ENCODE assay signal across 32 mouse cellular contexts in the genomic region with DNA sequence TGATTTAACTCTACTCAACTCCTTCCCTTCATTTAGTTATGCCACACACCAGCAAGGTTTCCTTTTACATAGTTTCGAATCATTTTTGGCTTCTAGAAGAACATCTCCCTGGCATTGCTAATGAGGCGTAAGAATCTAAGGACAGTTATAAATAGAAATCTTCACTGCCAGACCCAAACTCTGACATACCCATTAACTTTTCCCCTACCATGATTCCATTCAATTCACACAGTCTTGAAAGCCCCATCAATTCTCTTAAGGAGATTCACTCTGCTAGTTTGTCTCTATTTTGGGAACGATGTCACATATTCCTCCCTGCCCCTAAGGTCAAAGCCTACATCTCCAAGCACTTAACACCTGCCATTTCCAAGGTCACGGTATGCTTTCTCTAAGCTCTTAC. TPM values are rescaled to one million over a fixed set of nuclear protein-coding genes. Genes with fewer than 3 reads are reported as not detected.
DNase-seq lines count a peak whose midpoint lies in the region; ATAC-seq and TF ChIP-seq lines count a peak whose summit lies in the region.
"Had no signal": no experiment of that assay in that cellular context is flagged by ENCODE, and none has a peak within 500 bp of the region (broad histone marks: within the 10 kb centered on the region; RNA-seq: fewer than 3 reads in every experiment).

No protein-coding gene starts in this region.

- no peaks in the 10 kb centered on the region for H3K9me3 ChIP-seq in hindbrain, embryonic 11.5 days (ENCODE audit: control insufficient read depth, low read length)
- H3K9me3 ChIP-seq in hindbrain, embryonic 10.5 days: no peaks in the 10 kb centered on the region
- no peaks in the 10 kb centered on the region for H3K9me3 ChIP-seq in midbrain, postnatal 0 days (ENCODE audit: low read length)
- no peaks in the 10 kb centered on the region for H3K9me3 ChIP-seq in midbrain, embryonic 15.5 days
- no peaks in the 10 kb centered on the region for H3K9me3 ChIP-seq in hindbrain, postnatal 0 days (ENCODE audit: low read length)
- H3K9me3 ChIP-seq: forebrain, embryonic 12.5 days; forebrain, embryonic 15.5 days; heart, embryonic 10.5 days; heart, embryonic 13.5 days; intestine, embryonic 15.5 days had no signal

- no peak overlapping the region for H3K9ac ChIP-seq in hindbrain, embryonic 11.5 days (ENCODE audit: low read depth, low read length)
- no peak overlapping the region for H3K9ac ChIP-seq in midbrain, postnatal 0 days (replicated peaks; ENCODE audit: low read length, poor library complexity, severe bottlenecking)
- no peak overlapping the region for H3K9ac ChIP-seq in midbrain, embryonic 15.5 days
- H3K9ac ChIP-seq in hindbrain, postnatal 0 days (replicated peaks; ENCODE audit: low read length): no peak overlapping the region
- H3K9ac ChIP-seq: forebrain, embryonic 12.5 days; forebrain, embryonic 15.5 days; heart, embryonic 13.5 days; intestine, embryonic 15.5 days had no signal

- no peak overlapping the region for H3K4me3 ChIP-seq in hindbrain, embryonic 11.5 days (ENCODE audit: low read depth, low read length)
- no peak overlapping the region for H3K4me3 ChIP-seq in hindbrain, embryonic 10.5 days
- H3K4me3 ChIP-seq in midbrain, postnatal 0 days (ENCODE audit: low read depth, low read length): no peak overlapping the region
- H3K4me3 ChIP-seq in midbrain, embryonic 15.5 days: no peak overlapping the region
- no peak overlapping the region for H3K4me3 ChIP-seq in hindbrain, postnatal 0 days (ENCODE audit: low read length)
- H3K4me3 ChIP-seq: forebrain, embryonic 12.5 days; forebrain, embryonic 15.5 days; heart, adult 2 months; heart, embryonic 10.5 days; heart, embryonic 13.5 days; intestine, embryonic 15.5 days had no signal

- no peak overlapping the region for H3K4me2 ChIP-seq in hindbrain, embryonic 11.5 days (replicated peaks; ENCODE audit: low read depth, low read length)
- no peak overlapping the region for H3K4me2 ChIP-seq in midbrain, postnatal 0 days (ENCODE audit: low read depth, low read length, poor library complexity, severe bottlenecking)
- no peak overlapping the region for H3K4me2 ChIP-seq in midbrain, embryonic 15.5 days
- no peak overlapping the region for H3K4me2 ChIP-seq in hindbrain, postnatal 0 days (ENCODE audit: low read depth, low read length)
- H3K4me2 ChIP-seq: forebrain, embryonic 12.5 days; forebrain, embryonic 15.5 days; heart, embryonic 13.5 days; intestine, embryonic 15.5 days had no signal

- no peaks in the 10 kb centered on the region for H3K36me3 ChIP-seq in hindbrain, embryonic 11.5 days (ENCODE audit: control insufficient read depth, insufficient read depth, low read length)
- H3K36me3 ChIP-seq in hindbrain, embryonic 10.5 days: no peaks in the 10 kb centered on the region
- H3K36me3 ChIP-seq in midbrain, postnatal 0 days (ENCODE audit: insufficient read depth, low read length): no peaks in the 10 kb centered on the region
- no peaks in the 10 kb centered on the region for H3K36me3 ChIP-seq in midbrain, embryonic 15.5 days (replicated peaks)
- no peaks in the 10 kb centered on the region for H3K36me3 ChIP-seq in hindbrain, postnatal 0 days (ENCODE audit: insufficient read depth, low read length)
- H3K36me3 ChIP-seq: forebrain, embryonic 12.5 days; forebrain, embryonic 15.5 days; heart, embryonic 10.5 days; heart, embryonic 13.5 days; intestine, embryonic 15.5 days had no signal

- WGBS in hindbrain, embryonic 11.5 days: 45% methylated on average over 4 of the region's 4 CpGs
- 81% methylated on average over 4 of the region's 4 CpGs for WGBS in hindbrain, embryonic 10.5 days
- 71% methylated on average over 4 of the region's 4 CpGs for WGBS in midbrain, postnatal 0 days
- WGBS in midbrain, embryonic 15.5 days: 75% methylated on average over 4 of the region's 4 CpGs
- 41% methylated on average over 4 of the region's 4 CpGs for WGBS in hindbrain, postnatal 0 days

- H3K27me3 ChIP-seq in hindbrain, embryonic 11.5 days (ENCODE audit: control insufficient read depth, insufficient read depth, low read length): no peaks in the 10 kb centered on the region
- H3K27me3 ChIP-seq in hindbrain, embryonic 10.5 days (ENCODE audit: insufficient read depth, poor library complexity, severe bottlenecking): no peaks in the 10 kb centered on the region
- no peaks in the 10 kb centered on the region for H3K27me3 ChIP-seq in midbrain, postnatal 0 days (ENCODE audit: insufficient read depth, low read length)
- H3K27me3 ChIP-seq in midbrain, embryonic 15.5 days (replicated peaks): no peaks in the 10 kb centered on the region
- H3K27me3 ChIP-seq in hindbrain, postnatal 0 days (ENCODE audit: insufficient read depth, low read length): no peaks in the 10 kb centered on the region
- H3K27me3 ChIP-seq: forebrain, embryonic 12.5 days; forebrain, embryonic 15.5 days; heart, embryonic 13.5 days; intestine, embryonic 15.5 days had no signal

- H3K4me1 ChIP-seq in hindbrain, embryonic 11.5 days (replicated peaks; ENCODE audit: control insufficient read depth, insufficient read depth, low read length): no peaks in the 10 kb centered on the region
- H3K4me1 ChIP-seq in hindbrain, embryonic 10.5 days (replicated peaks): peaks cover 3% of the 10 kb centered on the region; the same call in 1 of the 2 replicates
- H3K4me1 ChIP-seq in midbrain, postnatal 0 days (ENCODE audit: insufficient read depth, low read length): no peaks in the 10 kb centered on the region
- no peaks in the 10 kb centered on the region for H3K4me1 ChIP-seq in midbrain, embryonic 15.5 days
- no peaks in the 10 kb centered on the region for H3K4me1 ChIP-seq in hindbrain, postnatal 0 days (ENCODE audit: insufficient read depth, low read length)
- H3K4me1 ChIP-seq: forebrain, embryonic 15.5 days; intestine, embryonic 15.5 days had no signal

- ATAC-seq in hindbrain, embryonic 11.5 days (ENCODE audit: low FRiP score): peak; percentile 20; the same call in 1 of the 2 replicates
- no peak for ATAC-seq in midbrain, postnatal 0 days (ENCODE audit: low FRiP score)
- no peak for ATAC-seq in midbrain, embryonic 15.5 days (replicated peaks)
- peak; percentile 70 for ATAC-seq in hindbrain, postnatal 0 days
- ATAC-seq: activated CD4-positive, CD25-positive, alpha-beta regulatory T cell, adult 4 months; forebrain, embryonic 15.5 days; intestine, embryonic 15.5 days had no signal

- no peak for DNase-seq in hindbrain, embryonic 11.5 days (ENCODE audit: low spot score)
- no peak for DNase-seq in hindbrain, embryonic 10.5 days (ENCODE audit: low spot score)
- peak; percentile 48 for DNase-seq in midbrain, postnatal 0 days (ENCODE audit: low spot score)
- peak; percentile 22 for DNase-seq in ES-CJ7 (ENCODE audit: low read depth, low spot score)
- peak; percentile 47 for DNase-seq in hindbrain, postnatal 0 days (ENCODE audit: low spot score)
- DNase-seq in cerebellum, postnatal 36 days: no peak
- DNase-seq: adrenal gland, adult 8-10 months; adrenal gland, postnatal 25 days; B cell, adult 2 months; cerebellum, adult 18-20 months; cerebellum, adult 9-10 months; embryo, embryonic 11 days; gastrocnemius, postnatal 36 days; heart, adult 2 months; heart, postnatal 14 days; heart, postnatal 4 days; kidney, adult 11 months; kidney, adult 8-10 months had no signal

- no peak for TF ChIP-seq CTCF in midbrain, postnatal 0 days (IDR thresholded peaks at IDR 0.05)
- no peak for TF ChIP-seq CTCF in hindbrain, postnatal 0 days (IDR thresholded peaks at IDR 0.05; ENCODE audit: low read depth)

- no peak overlapping the region for H3K27ac ChIP-seq in hindbrain, embryonic 11.5 days (ENCODE audit: low read depth, low read length)
- H3K27ac ChIP-seq in hindbrain, embryonic 10.5 days: no peak overlapping the region
- H3K27ac ChIP-seq in midbrain, postnatal 0 days (ENCODE audit: low read depth, low read length): no peak overlapping the region
- no peak overlapping the region for H3K27ac ChIP-seq in midbrain, embryonic 15.5 days
- no peak overlapping the region for H3K27ac ChIP-seq in hindbrain, postnatal 0 days
- H3K27ac ChIP-seq: forebrain, embryonic 12.5 days; forebrain, embryonic 15.5 days; heart, adult 2 months; heart, embryonic 10.5 days; heart, embryonic 13.5 days; intestine, embryonic 15.5 days had no signal

RNA-seq across cellular contexts. Expression of gene Clec12b, which starts 0.7 kb away (rescaled TPM):
- polyA plus RNA-seq in hindbrain, embryonic 11.5 days (2014; fragmentation: Nextera tagmentation; extraction: Ambion mirVana): not detected in 2 replicates
- not detected in 2 replicates for polyA plus RNA-seq in hindbrain, embryonic 10.5 days (2016; fragmentation: Nextera tagmentation; extraction: Ambion mirVana)
- total RNA-seq in midbrain, postnatal 0 days (2014; rRNA removed): not detected in 2 replicates
- polyA plus RNA-seq in midbrain, postnatal 0 days (2015; fragmentation: Nextera tagmentation; extraction: Ambion mirVana): 0.23 and 0.37 TPM in 2 replicates
- 0.14 and 0.37 TPM in 2 replicates for polyA plus RNA-seq in midbrain, embryonic 15.5 days (2015; fragmentation: Nextera tagmentation; extraction: Ambion mirVana)
- total RNA-seq in hindbrain, postnatal 0 days (2014; rRNA removed): 0.29 and 0.42 TPM in 2 replicates
- 0.49 TPM in 2 replicates for polyA plus RNA-seq in hindbrain, postnatal 0 days (2015; fragmentation: Nextera tagmentation; extraction: Ambion mirVana)
- total RNA-seq: adrenal gland, postnatal 25 days; common myeloid progenitor, adult 5-6 weeks; ES-E14; gastrocnemius, adult 8-10 months; gastrocnemius, postnatal 36 days; granulocyte monocyte progenitor cell, adult 5-6 weeks had no signal
- polyA plus RNA-seq: activated CD4-positive, CD25-positive, alpha-beta regulatory T cell, adult 4 months; embryonic facial prominence, embryonic 11.5 days; forebrain, embryonic 12.5 days; intestine, embryonic 15.5 days had no signal

RNA-seq across cellular contexts. Expression of gene Clec1b, which starts 12.1 kb away (rescaled TPM):
- 12.5 and 12.9 TPM in 2 replicates for polyA plus RNA-seq in hindbrain, embryonic 11.5 days (2014; fragmentation: Nextera tagmentation; extraction: Ambion mirVana)
- 13.3 and 18.0 TPM in 2 replicates for polyA plus RNA-seq in hindbrain, embryonic 10.5 days (2016; fragmentation: Nextera tagmentation; extraction: Ambion mirVana)
- not detected in 2 replicates for total RNA-seq in midbrain, postnatal 0 days (2014; rRNA removed)
- 0.46 and 0.61 TPM in 2 replicates for polyA plus RNA-seq in midbrain, postnatal 0 days (2015; fragmentation: Nextera tagmentation; extraction: Ambion mirVana)
- polyA plus RNA-seq in midbrain, embryonic 15.5 days (2015; fragmentation: Nextera tagmentation; extraction: Ambion mirVana): 0.97 and 1.6 TPM in 2 replicates
- under 0.01 TPM in 1 of 2 replicates, not detected in the other for total RNA-seq in hindbrain, postnatal 0 days (2014; rRNA removed)
- polyA plus RNA-seq in hindbrain, postnatal 0 days (2015; fragmentation: Nextera tagmentation; extraction: Ambion mirVana): 0.38 and 0.47 TPM in 2 replicates
- total RNA-seq: ES-E14; gastrocnemius, adult 8-10 months; gastrocnemius, postnatal 36 days had no signal

RNA-seq across cellular contexts. Expression of gene Clec9a, which starts 23.7 kb away (rescaled TPM):
- polyA plus RNA-seq in hindbrain, embryonic 11.5 days (2014; fragmentation: Nextera tagmentation; extraction: Ambion mirVana): 0.33 and 0.46 TPM in 2 replicates
- polyA plus RNA-seq in hindbrain, embryonic 10.5 days (2016; fragmentation: Nextera tagmentation; extraction: Ambion mirVana): 0.24 and 0.35 TPM in 2 replicates
- not detected in 2 replicates for total RNA-seq in midbrain, postnatal 0 days (2014; rRNA removed)
- polyA plus RNA-seq in midbrain, postnatal 0 days (2015; fragmentation: Nextera tagmentation; extraction: Ambion mirVana): 0.07 and 0.44 TPM in 2 replicates
- polyA plus RNA-seq in midbrain, embryonic 15.5 days (2015; fragmentation: Nextera tagmentation; extraction: Ambion mirVana): 0.19 and 0.35 TPM in 2 replicates
- total RNA-seq in hindbrain, postnatal 0 days (2014; rRNA removed): not detected in 2 replicates
- polyA plus RNA-seq in hindbrain, postnatal 0 days (2015; fragmentation: Nextera tagmentation; extraction: Ambion mirVana): 0.04 and 0.14 TPM in 2 replicates
- total RNA-seq: ES-E14; gastrocnemius, adult 8-10 months; gastrocnemius, postnatal 36 days; granulocyte monocyte progenitor cell, adult 5-6 weeks; heart, postnatal 4 days had no signal
- polyA plus RNA-seq: activated CD4-positive, CD25-positive, alpha-beta regulatory T cell, adult 4 months had no signal

RNA-seq across cellular contexts. Expression of gene Clec12a, which starts 42.5 kb away (rescaled TPM):
- polyA plus RNA-seq in hindbrain, embryonic 11.5 days (2014; fragmentation: Nextera tagmentation; extraction: Ambion mirVana): 0.25 and 0.36 TPM in 2 replicates
- 0.13 and 0.29 TPM in 2 replicates for polyA plus RNA-seq in hindbrain, embryonic 10.5 days (2016; fragmentation: Nextera tagmentation; extraction: Ambion mirVana)
- total RNA-seq in midbrain, postnatal 0 days (2014; rRNA removed): 0.33 TPM in 1 of 2 replicates, not detected in the other
- 0.29 and 0.49 TPM in 2 replicates for polyA plus RNA-seq in midbrain, postnatal 0 days (2015; fragmentation: Nextera tagmentation; extraction: Ambion mirVana)
- polyA plus RNA-seq in midbrain, embryonic 15.5 days (2015; fragmentation: Nextera tagmentation; extraction: Ambion mirVana): 0.17 and 0.38 TPM in 2 replicates
- total RNA-seq in hindbrain, postnatal 0 days (2014; rRNA removed): not detected in 2 replicates
- polyA plus RNA-seq in hindbrain, postnatal 0 days (2015; fragmentation: Nextera tagmentation; extraction: Ambion mirVana): 0.33 and 0.52 TPM in 2 replicates
- total RNA-seq: ES-E14 had no signal

RNA-seq across cellular contexts. Expression of gene 4922502D21Rik, which starts 53.4 kb away (rescaled TPM):
- polyA plus RNA-seq in hindbrain, embryonic 11.5 days (2014; fragmentation: Nextera tagmentation; extraction: Ambion mirVana): not detected in 2 replicates
- not detected in 2 replicates for polyA plus RNA-seq in hindbrain, embryonic 10.5 days (2016; fragmentation: Nextera tagmentation; extraction: Ambion mirVana)
- not detected in 2 replicates for total RNA-seq in midbrain, postnatal 0 days (2014; rRNA removed)
- polyA plus RNA-seq in midbrain, postnatal 0 days (2015; fragmentation: Nextera tagmentation; extraction: Ambion mirVana): not detected in 2 replicates
- polyA plus RNA-seq in midbrain, embryonic 15.5 days (2015; fragmentation: Nextera tagmentation; extraction: Ambion mirVana): not detected in 2 replicates
- not detected in 2 replicates for total RNA-seq in hindbrain, postnatal 0 days (2014; rRNA removed)
- polyA plus RNA-seq in hindbrain, postnatal 0 days (2015; fragmentation: Nextera tagmentation; extraction: Ambion mirVana): not detected in 2 replicates
- total RNA-seq: adrenal gland, adult 8-10 months; adrenal gland, postnatal 25 days; ES-E14; gastrocnemius, adult 8-10 months; gastrocnemius, postnatal 36 days; granulocyte monocyte progenitor cell, adult 5-6 weeks; heart, adult 2 months; heart, postnatal 14 days; heart, postnatal 4 days had no signal
- polyA plus RNA-seq: activated CD4-positive, CD25-positive, alpha-beta regulatory T cell, adult 4 months; embryonic facial prominence, embryonic 11.5 days; embryonic facial prominence, embryonic 14.5 days; forebrain, embryonic 12.5 days; forebrain, embryonic 15.5 days; heart, embryonic 10.5 days; heart, embryonic 13.5 days; heart, embryonic 16.5 days; intestine, embryonic 15.5 days had no signal

Comparison
In these comparisons a context has a peak if more than half of its experiments do, and no peak if none do; other contexts are left out.
1. DNase-seq: peak in midbrain, postnatal 0 days (single experiment), ES-CJ7 (single experiment) and hindbrain, postnatal 0 days (single experiment); none in hindbrain, embryonic 11.5 days (single experiment), hindbrain, embryonic 10.5 days (single experiment) and cerebellum, postnatal 36 days (0 of 2).
2. ATAC-seq: peak in hindbrain, embryonic 11.5 days (single experiment) and hindbrain, postnatal 0 days (single experiment); none in midbrain, postnatal 0 days (single experiment) and midbrain, embryonic 15.5 days (single experiment).